10 mouse cellular contexts compared by ENCODE assay signal in the genomic region with DNA sequence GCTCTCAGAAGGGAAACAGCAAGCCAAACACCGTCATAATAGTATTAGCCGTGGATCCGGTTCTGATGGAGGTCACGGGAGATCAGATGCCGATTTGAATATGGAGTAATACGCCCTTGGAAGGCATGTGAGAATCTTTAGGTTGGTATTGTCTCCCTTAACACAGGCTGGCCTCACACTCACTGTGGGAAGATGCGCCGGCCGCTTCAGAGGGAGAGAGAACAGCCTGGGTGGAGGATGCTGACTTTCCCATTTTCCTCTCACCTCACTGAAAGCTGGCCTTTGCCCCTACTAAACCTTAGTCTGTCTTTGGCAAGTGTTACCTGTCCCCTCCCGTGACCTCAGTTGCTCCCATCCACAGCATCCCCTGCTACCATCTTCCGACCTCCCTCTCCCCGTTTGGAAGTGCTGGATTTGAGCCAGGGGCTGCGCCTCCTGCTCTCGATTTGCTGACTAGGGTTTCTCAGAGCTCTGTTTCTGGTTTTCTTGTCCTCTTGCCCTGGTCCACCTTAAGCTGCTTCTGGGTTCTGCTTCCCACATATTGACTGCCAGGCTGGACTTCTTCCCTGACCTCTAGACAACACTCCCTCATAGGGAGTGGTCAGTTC.
DNase-seq lines count a peak whose midpoint lies in the region; ATAC-seq and TF ChIP-seq lines count a peak whose summit lies in the region.
"Had no signal": no experiment of that assay in that cellular context is flagged by ENCODE, and none has a peak within 500 bp of the region (broad histone marks: within the 10 kb centered on the region; RNA-seq: fewer than 3 reads in every experiment).

No protein-coding gene starts in this region.

- H3K4me2 ChIP-seq in limb, embryonic 13.5 days (replicated peaks) = peak overlapping the region; percentile 24
- H3K4me2 ChIP-seq in midbrain, embryonic 16.5 days (ENCODE audit: low read length) = peak overlapping the region; percentile 44
- H3K4me2 ChIP-seq in hindbrain, embryonic 14.5 days (replicated peaks) = no peak overlapping the region

- TF ChIP-seq CTCF in kidney, adult 2 months (conservative IDR thresholded peaks at IDR 0.05; ENCODE audit: insufficient read depth, insufficient read length, low read depth, low read length) = no peak

- H3K27me3 ChIP-seq in limb, embryonic 13.5 days = 0 out of 2 replicates have a peak, but pooled peaks cover 2% of the 10 kb centered on the region
- H3K27me3 ChIP-seq in limb, embryonic 10.5 days (ENCODE audit: low read depth, poor library complexity, severe bottlenecking) = peaks cover 3% of the 10 kb centered on the region; the same call in 1 of the 2 replicates
- H3K27me3 ChIP-seq in kidney, adult 2 months (replicated peaks; ENCODE audit: control insufficient read depth, insufficient read depth, low read length) = no peaks in the 10 kb centered on the region
- H3K27me3 ChIP-seq in midbrain, embryonic 16.5 days (ENCODE audit: control insufficient read depth, insufficient read depth, low read depth, low read length) = no peaks in the 10 kb centered on the region
- H3K27me3 ChIP-seq in hindbrain, embryonic 14.5 days (ENCODE audit: control insufficient read depth, insufficient read depth, low read length) = no peaks in the 10 kb centered on the region

- peak; percentile 60 to 68 for DNase-seq in cerebellum, postnatal 14 days
- DNase-seq in cerebellum, adult 9-10 months = no peak
- no peak for DNase-seq in limb, embryonic 10.5 days (ENCODE audit: low spot score)
- peak; percentile 52 for DNase-seq in kidney, adult 2 months
- no peak for DNase-seq in hindbrain, embryonic 14.5 days (ENCODE audit: low spot score)
- DNase-seq in spleen, postnatal 14 days (ENCODE audit: low spot score in 2 of 2) = no peak
- DNase-seq: liver, postnatal 0 days had no signal

- no peak overlapping the region for H3K27ac ChIP-seq in limb, embryonic 13.5 days
- no peak overlapping the region for H3K27ac ChIP-seq in limb, embryonic 10.5 days
- H3K27ac ChIP-seq in kidney, adult 2 months (ENCODE audit: insufficient read depth, low read depth, low read length) = no peak overlapping the region
- H3K27ac ChIP-seq in midbrain, embryonic 16.5 days (ENCODE audit: low read length) = no peak overlapping the region
- no peak overlapping the region for H3K27ac ChIP-seq in hindbrain, embryonic 14.5 days

- H3K4me3 ChIP-seq in limb, embryonic 13.5 days = no peak overlapping the region
- H3K4me3 ChIP-seq in limb, embryonic 10.5 days = no peak overlapping the region
- H3K4me3 ChIP-seq in kidney, adult 2 months (ENCODE audit: insufficient read depth, low read depth, low read length) = no peak overlapping the region
- no peak overlapping the region for H3K4me3 ChIP-seq in midbrain, embryonic 16.5 days (ENCODE audit: low read depth, low read length)
- no peak overlapping the region for H3K4me3 ChIP-seq in hindbrain, embryonic 14.5 days (replicated peaks; ENCODE audit: low read length)

- whole genome bisulfite sequencing in limb, embryonic 13.5 days = 58% methylated on average over 14 of the region's 14 CpGs
- WGBS in limb, embryonic 10.5 days = 78% methylated on average over 14 of the region's 14 CpGs
- WGBS in kidney, adult 2 months = 47% methylated on average over 14 of the region's 14 CpGs
- 45% methylated on average over 14 of the region's 14 CpGs for WGBS in midbrain, embryonic 16.5 days
- WGBS in hindbrain, embryonic 14.5 days = 52% methylated on average over 14 of the region's 14 CpGs

- ATAC-seq in limb, embryonic 13.5 days (ENCODE audit: low FRiP score, low read depth) = no peak
- peak; percentile 29; the same call in 1 of the 2 replicates for ATAC-seq in midbrain, embryonic 16.5 days
- no peak for ATAC-seq in hindbrain, embryonic 14.5 days (ENCODE audit: low FRiP score)
- ATAC-seq: forebrain, embryonic 14.5 days; liver, postnatal 0 days had no signal

- no peak for TF ChIP-seq POLR2A in kidney, adult 2 months (IDR thresholded peaks at IDR 0.05; ENCODE audit: low read depth, low read length)

- no peak overlapping the region for H3K9ac ChIP-seq in limb, embryonic 13.5 days
- H3K9ac ChIP-seq in midbrain, embryonic 16.5 days (ENCODE audit: low read depth, low read length) = no peak overlapping the region
- no peak overlapping the region for H3K9ac ChIP-seq in hindbrain, embryonic 14.5 days
- H3K9ac ChIP-seq: liver, postnatal 0 days had no signal

- no peaks in the 10 kb centered on the region for H3K36me3 ChIP-seq in limb, embryonic 13.5 days
- H3K36me3 ChIP-seq in limb, embryonic 10.5 days = no peaks in the 10 kb centered on the region
- H3K36me3 ChIP-seq in kidney, adult 2 months (ENCODE audit: control insufficient read depth, insufficient read depth, low read length) = no peaks in the 10 kb centered on the region
- no peaks in the 10 kb centered on the region for H3K36me3 ChIP-seq in midbrain, embryonic 16.5 days (ENCODE audit: control insufficient read depth, insufficient read depth, low read length)
- H3K36me3 ChIP-seq in hindbrain, embryonic 14.5 days (replicated peaks; ENCODE audit: control insufficient read depth, insufficient read depth) = no peaks in the 10 kb centered on the region

- peaks cover 9% of the 10 kb centered on the region for H3K4me1 ChIP-seq in limb, embryonic 13.5 days
- peaks cover 6% of the 10 kb centered on the region for H3K4me1 ChIP-seq in limb, embryonic 10.5 days
- H3K4me1 ChIP-seq in kidney, adult 2 months (ENCODE audit: control insufficient read depth, insufficient read depth, low read length) = no peaks in the 10 kb centered on the region
- H3K4me1 ChIP-seq in midbrain, embryonic 16.5 days (ENCODE audit: control insufficient read depth, insufficient read depth, low read length) = peaks cover 6% of the 10 kb centered on the region; the same call in 1 of the 2 replicates
- H3K4me1 ChIP-seq in hindbrain, embryonic 14.5 days (replicated peaks; ENCODE audit: control insufficient read depth, insufficient read depth, low read length) = no peaks in the 10 kb centered on the region

- H3K9me3 ChIP-seq in limb, embryonic 13.5 days = no peaks in the 10 kb centered on the region
- H3K9me3 ChIP-seq in limb, embryonic 10.5 days (replicated peaks) = no peaks in the 10 kb centered on the region
- H3K9me3 ChIP-seq in midbrain, embryonic 16.5 days (replicated peaks; ENCODE audit: control insufficient read depth, low read length, poor library complexity, severe bottlenecking) = no peaks in the 10 kb centered on the region
- no peaks in the 10 kb centered on the region for H3K9me3 ChIP-seq in hindbrain, embryonic 14.5 days (ENCODE audit: control insufficient read depth, low read length)

Comparison
In these comparisons a context has a peak if more than half of its experiments do, and no peak if none do; other contexts are left out.
1. DNase-seq: peak in cerebellum, postnatal 14 days (2 of 2) and kidney, adult 2 months (single experiment); none in cerebellum, adult 9-10 months (single experiment), limb, embryonic 10.5 days (single experiment), hindbrain, embryonic 14.5 days (single experiment) and spleen, postnatal 14 days (0 of 2).